Mouse (Mus musculus) CH12.LX (cell line): ENCODE data around the gene Pum1.

Experiments used
- CTCF ChIP-seq, 2 experiments: IDR thresholded peaks in 1 of 2; conservative IDR thresholded peaks in 1 of 2; 2 replicates each; pipeline ENCODE4 v1.5.1; 2011 to 2012; ENCODE audit warnings: low read depth in 2 of 2, low read length in 2 of 2, improper control_type of control experiment in 1 of 2, inconsistent platforms in 1 of 2, mild to moderate bottlenecking in 1 of 2, moderate library complexity in 1 of 2
- E2F4 ChIP-seq: IDR thresholded peaks from 2 replicates; pipeline ENCODE4 v1.6.1; 2011; ENCODE audit warnings: low read depth, low read length, improper control_type of control experiment; ENCODE audit not compliant: insufficient replicate concordance
- EP300 ChIP-seq: IDR thresholded peaks from 2 replicates; pipeline ENCODE4 v1.6.1; 2011; ENCODE audit warnings: low read length, improper control_type of control experiment
- NELFE ChIP-seq: IDR thresholded peaks from 2 replicates; pipeline ENCODE4 v1.6.1; 2011; ENCODE audit warnings: low read depth, low read length, improper control_type of control experiment
- POLR2A ChIP-seq: IDR thresholded peaks from 2 replicates; pipeline ENCODE4 v1.6.1; 2011; ENCODE audit warnings: low read depth, mild to moderate bottlenecking, improper control_type of control experiment, low read length
- RAD21 ChIP-seq: IDR thresholded peaks from 2 replicates; pipeline ENCODE4 v1.6.1; 2011; ENCODE audit warnings: low read depth, mild to moderate bottlenecking, low read length, improper control_type of control experiment, moderate library complexity
- TBP ChIP-seq: conservative IDR thresholded peaks from 2 replicates; pipeline ENCODE4 v1.6.1; 2011; ENCODE audit warnings: low read depth, low read length, improper control_type of control experiment
- USF1 ChIP-seq: IDR thresholded peaks from 2 replicates; pipeline ENCODE4 v1.6.1; 2014; ENCODE audit warnings: low read depth, mild to moderate bottlenecking, inconsistent platforms, low read length, improper control_type of control experiment
- ZC3H11A ChIP-seq: IDR thresholded peaks from 2 replicates; pipeline ENCODE4 v1.6.1; 2012; ENCODE audit warnings: low read depth, mild to moderate bottlenecking, inconsistent platforms, low read length, improper control_type of control experiment
- ZNF384 ChIP-seq: IDR thresholded peaks from 2 replicates; pipeline ENCODE4 v1.6.1; 2012; ENCODE audit warnings: low read depth, low read length, improper control_type of control experiment, inconsistent platforms

GRCm38 (mm10) chr4:130713430-130713829 lies 50.3 kb downstream of the Pum1 start:
- no peak for TF ChIP-seq POLR2A
- no peak for TF ChIP-seq CTCF (conservative IDR thresholded peaks at IDR 0.05 in 1 of 2, IDR thresholded peaks at IDR 0.05 in 1 of 2; ENCODE audit: low read depth in 2 of 2, low read length in 2 of 2)
- no peak for TF ChIP-seq RAD21
- TF ChIP-seq ZNF384: no peak
- TF ChIP-seq ZC3H11A: no peak
- TF ChIP-seq USF1: no peak
- TF ChIP-seq TBP: no peak
- no peak for TF ChIP-seq E2F4
- TF ChIP-seq NELFE: no peak
- TF ChIP-seq EP300: no peak
